Mouse (Mus musculus): ENCODE results near the gene Dcaf17. TPM values are rescaled to one million over a fixed set of nuclear protein-coding genes. Genes with fewer than 3 reads are reported as not detected.

The Dcaf17 gene
- 11.3 TPM for polyA plus RNA-seq (2014; fragmentation: Illumina TruSeq; extraction: RNeasy Lipid Tissue Mini Kit (QIAGEN cat#74804); ENCODE audit: low read depth, low replicate concordance)

DNA sequence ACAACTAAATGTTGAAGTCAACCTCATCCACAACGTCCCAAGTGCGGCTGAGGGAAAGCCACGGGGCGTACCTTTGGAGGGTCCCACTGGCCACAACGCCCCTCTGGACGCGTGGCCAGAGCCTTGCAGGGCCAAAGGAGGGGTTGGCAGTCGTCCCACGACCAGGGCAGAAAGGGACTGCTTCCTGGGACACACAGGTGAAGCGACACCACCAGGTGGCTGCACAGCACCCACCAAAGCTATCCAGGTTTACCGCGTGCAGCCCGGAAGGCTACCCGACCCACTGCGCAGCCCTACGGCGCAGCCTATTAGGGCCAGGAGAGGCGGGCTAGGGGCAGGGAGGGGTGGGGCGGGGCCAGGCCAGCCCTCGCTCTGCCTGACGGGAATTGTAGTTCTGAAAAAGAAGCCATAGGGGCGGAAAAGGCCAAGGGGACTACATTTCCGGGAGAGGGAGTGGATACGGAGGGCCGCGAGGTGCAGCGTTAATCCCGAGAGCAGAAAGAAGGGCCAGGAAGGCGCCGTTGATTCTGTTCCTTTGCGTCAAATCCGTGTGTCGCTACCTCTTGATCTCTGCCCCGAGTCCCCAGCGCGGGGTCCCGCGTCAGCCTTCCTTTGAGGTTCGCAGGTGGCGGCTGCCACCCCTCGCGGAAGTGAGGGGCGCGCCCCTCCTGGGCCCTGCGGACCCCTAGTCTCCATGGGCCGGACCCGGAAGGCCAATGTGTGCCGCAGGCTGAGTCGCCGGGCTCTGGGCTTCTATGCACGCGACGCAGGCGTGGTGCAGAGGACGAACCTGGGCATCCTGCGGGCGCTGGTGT is at the start of gene Dcaf17, which contains the start of gene Mettl8:
Gene Dcaf17, plus strand, starts transcription at position 29 of the 815 bp plus-strand sequence.
Gene Mettl8, minus strand, starts transcription at position 284 of the 815 bp plus-strand sequence.

DNA sequence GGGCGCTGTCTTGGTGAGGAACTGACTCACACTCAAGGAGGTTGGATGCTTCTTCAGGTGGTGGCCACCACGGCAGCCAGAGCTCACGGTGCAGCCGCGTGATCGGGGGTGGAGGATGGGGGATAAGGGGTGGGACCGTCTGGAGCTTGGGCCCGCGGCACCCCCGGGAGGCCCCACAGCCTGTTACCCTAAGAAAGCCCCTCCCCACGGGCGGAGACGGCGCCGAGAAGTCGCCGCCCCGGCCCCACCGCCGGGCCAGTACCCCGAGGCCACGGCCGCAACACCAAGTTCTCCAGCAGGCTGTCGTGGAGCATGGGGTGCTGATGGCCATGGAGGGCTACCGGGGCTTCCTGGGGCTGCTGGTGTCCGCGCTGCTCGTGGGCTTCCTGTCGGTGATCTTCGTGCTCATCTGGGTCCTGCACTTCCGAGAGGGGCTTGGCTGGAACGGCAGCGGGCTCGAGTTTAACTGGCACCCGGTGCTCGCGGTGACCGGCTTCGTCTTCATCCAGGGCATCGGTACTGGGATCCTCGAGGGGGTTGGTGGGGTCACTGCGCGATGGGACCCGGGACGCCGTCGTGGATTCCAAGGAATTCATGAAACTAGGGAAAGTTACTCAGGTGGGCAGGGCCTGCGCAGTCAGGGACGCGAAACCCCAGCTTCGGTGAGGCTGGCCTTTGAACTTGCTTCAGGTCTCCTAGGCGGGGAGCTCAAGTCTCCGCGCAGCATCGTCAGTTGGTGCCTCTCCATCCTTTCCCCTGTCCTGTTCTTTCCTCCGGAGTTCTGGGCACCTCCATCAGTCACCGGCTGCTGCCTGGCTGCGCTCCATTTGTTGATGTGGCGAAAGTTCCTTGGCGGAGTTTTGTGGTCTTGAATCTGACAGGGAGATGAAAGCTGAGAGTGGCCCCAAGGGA is 62.9 kb downstream of the Dcaf17 start, which contains the start of gene Cybrd1:
Gene Cybrd1, plus strand, starts transcription at position 127 of the 912 bp plus-strand sequence.

Other genes with a start within 250 kb of the Dcaf17 start
- gene Tlk1, start 229.6 kb upstream of the Dcaf17 start, polyA plus RNA-seq (2014; fragmentation: Illumina TruSeq; extraction: RNeasy Lipid Tissue Mini Kit (QIAGEN cat#74804); ENCODE audit: low read depth, low replicate concordance): 55.3 TPM
- 14.0 TPM for gene Mettl8, start 255 bp downstream of the Dcaf17 start, polyA plus RNA-seq (2014; fragmentation: Illumina TruSeq; extraction: RNeasy Lipid Tissue Mini Kit (QIAGEN cat#74804); ENCODE audit: low read depth, low replicate concordance)
- 0.26 TPM for gene Cybrd1, start 62.6 kb downstream of the Dcaf17 start, polyA plus RNA-seq (2014; fragmentation: Illumina TruSeq; extraction: RNeasy Lipid Tissue Mini Kit (QIAGEN cat#74804); ENCODE audit: low read depth, low replicate concordance)
- gene Dync1i2, start 156.4 kb downstream of the Dcaf17 start, polyA plus RNA-seq (2014; fragmentation: Illumina TruSeq; extraction: RNeasy Lipid Tissue Mini Kit (QIAGEN cat#74804); ENCODE audit: low read depth, low replicate concordance): 70.4 TPM